Mouse (Mus musculus): ENCODE data around the gene Tmem101. TPM values are rescaled to one million over a fixed set of nuclear protein-coding genes. Genes with fewer than 3 reads are reported as not detected.
"Not testable (repeated sequence)": the region's sequence is repeated elsewhere in the genome, so short reads cannot be mapped to it uniquely, and the experiment has no call there.

Tmem101 gene
- polyA plus RNA-seq, 1 experiment, result 14.9 TPM

- H3K4me3 ChIP-seq (ENCODE audit: insufficient read depth, low read length), result no peak overlapping the region
- H3K4me1 ChIP-seq (ENCODE audit: control insufficient read depth, insufficient read depth, low read length), result no peaks in the 10 kb centered on the region
- H3K27ac ChIP-seq (ENCODE audit: insufficient read depth, low read length), result no peak overlapping the region
- no peak for TF ChIP-seq POLR2A (IDR thresholded peaks at IDR 0.05; ENCODE audit: low read depth, low read length)
- no peak for TF ChIP-seq CTCF (IDR thresholded peaks at IDR 0.05; ENCODE audit: borderline replicate concordance, insufficient read depth, low read length)
Measured at GRCm38 (mm10) chr11:102159781-102160180, 3.6 kb upstream of the Tmem101 start.

- not testable (repeated sequence) for H3K4me3 ChIP-seq (ENCODE audit: insufficient read depth, low read length); H3K27ac ChIP-seq (ENCODE audit: insufficient read depth, low read length); H3K4me1 ChIP-seq (ENCODE audit: control insufficient read depth, insufficient read depth, low read length)
Measured at GRCm38 (mm10) chr11:102158024-102158423, 1.8 kb upstream of the Tmem101 start.

- H3K27ac ChIP-seq (ENCODE audit: insufficient read depth, low read length), result no peak overlapping the region
- H3K4me1 ChIP-seq (ENCODE audit: control insufficient read depth, insufficient read depth, low read length), result no peaks in the 10 kb centered on the region
- no peak for TF ChIP-seq POLR2A (IDR thresholded peaks at IDR 0.05; ENCODE audit: low read depth, low read length)
- TF ChIP-seq CTCF (IDR thresholded peaks at IDR 0.05; ENCODE audit: borderline replicate concordance, insufficient read depth, low read length), result no peak
- H3K4me3 ChIP-seq (ENCODE audit: insufficient read depth, low read length), result no peak overlapping the region
Measured at GRCm38 (mm10) chr11:102156786-102157089, 534 bp upstream of the Tmem101 start.

GRCm38 (mm10) chr11:102147213-102147989, 8.8 kb downstream of the Tmem101 start:
- Histone ChIP-seq H3K4me3 (ENCODE audit: insufficient read depth, low read length) (no peak overlapping the region), H3K27ac (ENCODE audit: insufficient read depth, low read length) (no peak overlapping the region), H3K4me1 (ENCODE audit: control insufficient read depth, insufficient read depth, low read length) (no peaks in the 10 kb centered on the region)
- TF ChIP-seq POLR2A (IDR thresholded peaks at IDR 0.05; ENCODE audit: low read depth, low read length), result no peak

GRCm38 (mm10) chr11:102146531-102146930, 9.7 kb downstream of the Tmem101 start:
- Histone ChIP-seq H3K4me1 (ENCODE audit: control insufficient read depth, insufficient read depth, low read length) (no peaks in the 10 kb centered on the region), H3K27ac (ENCODE audit: insufficient read depth, low read length) (no peak overlapping the region), H3K4me3 (ENCODE audit: insufficient read depth, low read length) (no peak overlapping the region)
- TF ChIP-seq CTCF (IDR thresholded peaks at IDR 0.05; ENCODE audit: borderline replicate concordance, insufficient read depth, low read length) (no peak), POLR2A (IDR thresholded peaks at IDR 0.05; ENCODE audit: low read depth, low read length) (no peak)

- TF ChIP-seq POLR2A (IDR thresholded peaks at IDR 0.05; ENCODE audit: low read depth, low read length), result no peak
- no peak for TF ChIP-seq CTCF (IDR thresholded peaks at IDR 0.05; ENCODE audit: borderline replicate concordance, insufficient read depth, low read length)
- Histone ChIP-seq H3K4me3 (ENCODE audit: insufficient read depth, low read length) (no peak overlapping the region), H3K27ac (ENCODE audit: insufficient read depth, low read length) (no peak overlapping the region), H3K4me1 (ENCODE audit: control insufficient read depth, insufficient read depth, low read length) (no peaks in the 10 kb centered on the region)
Measured at GRCm38 (mm10) chr11:102146005-102146404, 10.2 kb downstream of the Tmem101 start.

GRCm38 (mm10) chr11:102145471-102146001, 10.7 kb downstream of the Tmem101 start, which contains the start of gene Nags:
Gene Nags, plus strand, starts transcription at chr11:102145513.
- TF ChIP-seq CTCF (IDR thresholded peaks at IDR 0.05; ENCODE audit: borderline replicate concordance, insufficient read depth, low read length) (no peak), POLR2A (IDR thresholded peaks at IDR 0.05; ENCODE audit: low read depth, low read length) (no peak)
- 0 out of 2 replicates have a peak within 1 kb of the TSS, but pooled peaks have one; percentile 1 for H3K4me3 ChIP-seq (ENCODE audit: insufficient read depth, low read length)
- no peaks in the 10 kb centered on the region for H3K4me1 ChIP-seq (ENCODE audit: control insufficient read depth, insufficient read depth, low read length)
- H3K27ac ChIP-seq (ENCODE audit: insufficient read depth, low read length), result no peak within 1 kb of the TSS

GRCm38 (mm10) chr11:102144957-102145470, 11.2 kb downstream of the Tmem101 start:
- no peak overlapping the region for H3K27ac ChIP-seq (ENCODE audit: insufficient read depth, low read length)
- no peak overlapping the region for H3K4me3 ChIP-seq (ENCODE audit: insufficient read depth, low read length)
- no peaks in the 10 kb centered on the region for H3K4me1 ChIP-seq (ENCODE audit: control insufficient read depth, insufficient read depth, low read length)
- TF ChIP-seq POLR2A (IDR thresholded peaks at IDR 0.05; ENCODE audit: low read depth, low read length), result no peak
- no peak for TF ChIP-seq CTCF (IDR thresholded peaks at IDR 0.05; ENCODE audit: borderline replicate concordance, insufficient read depth, low read length)

GRCm38 (mm10) chr11:102142355-102142754, 13.8 kb downstream of the Tmem101 start:
- no peak overlapping the region for H3K27ac ChIP-seq (ENCODE audit: insufficient read depth, low read length)
- no peaks in the 10 kb centered on the region for H3K4me1 ChIP-seq (ENCODE audit: control insufficient read depth, insufficient read depth, low read length)
- TF ChIP-seq CTCF (IDR thresholded peaks at IDR 0.05; ENCODE audit: borderline replicate concordance, insufficient read depth, low read length) (no peak), POLR2A (IDR thresholded peaks at IDR 0.05; ENCODE audit: low read depth, low read length) (no peak)
- no peak overlapping the region for H3K4me3 ChIP-seq (ENCODE audit: insufficient read depth, low read length)

GRCm38 (mm10) chr11:102140508-102140907, 15.7 kb downstream of the Tmem101 start:
- Histone ChIP-seq H3K4me1 (ENCODE audit: control insufficient read depth, insufficient read depth, low read length) (no peaks in the 10 kb centered on the region), H3K4me3 (ENCODE audit: insufficient read depth, low read length) (no peak overlapping the region), H3K27ac (ENCODE audit: insufficient read depth, low read length) (no peak overlapping the region)
- no peak for TF ChIP-seq CTCF (IDR thresholded peaks at IDR 0.05; ENCODE audit: borderline replicate concordance, insufficient read depth, low read length)
- no peak for TF ChIP-seq POLR2A (IDR thresholded peaks at IDR 0.05; ENCODE audit: low read depth, low read length)
